Mouse (Mus musculus) midbrain, embryonic 10.5 days (tissue): ENCODE data around the gene Clec12b. TPM values are rescaled to one million over a fixed set of nuclear protein-coding genes. Genes with fewer than 3 reads are reported as not detected.

Experiments
- DNase-seq: peaks from one replicate; pipeline ENCODE4 v3.0.0-alpha.2; 2017; ENCODE audit warnings: low spot score
- H3K27ac ChIP-seq: fragments of 300-500 bp; sonication (generic); replicated peaks from 2 replicates; pipeline ENCODE4 v1.5.1; 2016; ENCODE audit warnings: mild to moderate bottlenecking
- H3K27me3 ChIP-seq: fragments of 300-500 bp; sonication (generic); 2 replicates; pipeline ENCODE4 v1.6.1; 2016; ENCODE audit warnings: low read depth, mild to moderate bottlenecking; ENCODE audit not compliant: poor library complexity, severe bottlenecking
- H3K36me3 ChIP-seq: fragments of 300-500 bp; sonication (generic); 2 replicates; pipeline ENCODE4 v1.6.1; 2016; ENCODE audit warnings: mild to moderate bottlenecking, moderate library complexity
- H3K4me1 ChIP-seq: fragments of 300-500 bp; sonication (generic); 2 replicates; pipeline ENCODE4 v1.6.1; 2016
- H3K4me3 ChIP-seq: fragments of 300-500 bp; sonication (generic); 2 replicates; pipeline ENCODE4 v1.5.1; 2016; ENCODE audit warnings: mild to moderate bottlenecking, moderate library complexity
- H3K9me3 ChIP-seq: fragments of 300-500 bp; sonication (generic); replicated peaks from 2 replicates; pipeline ENCODE4 v1.6.1; 2016; ENCODE audit warnings: mild to moderate bottlenecking
- WGBS: fragments of 180-500 bp; shearing (Covaris S2); methylation state at CpG from one replicate; pipeline ENCODE4 v1.1.7; 2016; 5-methylcytosine and 5-hydroxymethylcytosine counted together
- polyA plus RNA-seq: library from polyadenylated mRNA; unstranded; fragments of >200 nt; fragmentation: Nextera tagmentation; extraction: Ambion mirVana; gene quantifications from 2 replicates; pipeline ENCODE4 v1.2.1, GENCODE M21; 2016

Gene Clec12b
- polyA plus RNA-seq, 1 experiment from 2014 or later = not detected

GRCm38 (mm10) chr6:129402404-129402803 is 16.7 kb upstream of the Clec12b start:
- Histone ChIP-seq H3K9me3 (no peaks in the 10 kb centered on the region), H3K4me1 (peaks cover 4% of the 10 kb centered on the region; the same call in 1 of the 2 replicates), H3K36me3 (no peaks in the 10 kb centered on the region), H3K4me3 (no peak overlapping the region), H3K27me3 (no peaks in the 10 kb centered on the region), H3K27ac (no peak overlapping the region)
- DNase-seq = no peak
- WGBS = 85% methylated on average over 2 of the region's 2 CpGs

GRCm38 (mm10) chr6:129399945-129400344 is 14.3 kb upstream of the Clec12b start:
- peaks cover 4% of the 10 kb centered on the region; the same call in 1 of the 2 replicates for H3K4me1 ChIP-seq
- WGBS = 77% methylated on average over 6 of the region's 6 CpGs
- H3K27me3 ChIP-seq = no peaks in the 10 kb centered on the region
- no peak overlapping the region for H3K27ac ChIP-seq
- no peak overlapping the region for H3K4me3 ChIP-seq
- no peaks in the 10 kb centered on the region for H3K9me3 ChIP-seq
- H3K36me3 ChIP-seq = no peaks in the 10 kb centered on the region
- no peak for DNase-seq

- H3K27ac ChIP-seq = no peak within 1 kb of the TSS
- WGBS = 84% methylated on average over 8 of the region's 8 CpGs
- no peaks in the 10 kb centered on the region for H3K36me3 ChIP-seq
- no peak for DNase-seq
- H3K27me3 ChIP-seq = no peaks in the 10 kb centered on the region
- no peaks in the 10 kb centered on the region for H3K4me1 ChIP-seq
- no peaks in the 10 kb centered on the region for H3K9me3 ChIP-seq
- no peak within 1 kb of the TSS for H3K4me3 ChIP-seq
Measured at GRCm38 (mm10) chr6:129396997-129397396, 11.3 kb upstream of the Clec12b start, which contains the start of gene Clec1b. Gene Clec1b, plus strand, starts transcription at chr6:129397297.

- Histone ChIP-seq H3K9me3 (no peaks in the 10 kb centered on the region), H3K4me1 (no peaks in the 10 kb centered on the region), H3K27ac (no peak overlapping the region), H3K36me3 (no peaks in the 10 kb centered on the region), H3K4me3 (no peak overlapping the region), H3K27me3 (no peaks in the 10 kb centered on the region)
- 81% methylated on average over 6 of the region's 6 CpGs for whole genome bisulfite sequencing
- DNase-seq = no peak
Measured at GRCm38 (mm10) chr6:129393732-129394131, 8.1 kb upstream of the Clec12b start.

- no peak for DNase-seq
- Histone ChIP-seq H3K4me1 (no peaks in the 10 kb centered on the region), H3K4me3 (no peak overlapping the region), H3K27ac (no peak overlapping the region), H3K9me3 (no peaks in the 10 kb centered on the region), H3K27me3 (no peaks in the 10 kb centered on the region), H3K36me3 (no peaks in the 10 kb centered on the region)
- WGBS = 34% methylated on average over 2 of the region's 2 CpGs
Measured at GRCm38 (mm10) chr6:129393087-129393720, 7.5 kb upstream of the Clec12b start.

GRCm38 (mm10) chr6:129385000-129385399 is 674 bp downstream of the Clec12b start:
- no peak overlapping the region for H3K4me3 ChIP-seq
- 0 out of 2 replicates have a peak, but pooled peaks cover 4% of the 10 kb centered on the region for H3K4me1 ChIP-seq
- no peaks in the 10 kb centered on the region for H3K36me3 ChIP-seq
- H3K9me3 ChIP-seq = no peaks in the 10 kb centered on the region
- H3K27me3 ChIP-seq = no peaks in the 10 kb centered on the region
- no peak overlapping the region for H3K27ac ChIP-seq
- 78% methylated on average over 4 of the region's 4 CpGs for WGBS
- no peak for DNase-seq

- H3K4me3 ChIP-seq = no peak overlapping the region
- 96% methylated on average over 3 of the region's 3 CpGs for WGBS
- no peaks in the 10 kb centered on the region for H3K36me3 ChIP-seq
- no peaks in the 10 kb centered on the region for H3K27me3 ChIP-seq
- no peak overlapping the region for H3K27ac ChIP-seq
- 0 out of 2 replicates have a peak, but pooled peaks cover 4% of the 10 kb centered on the region for H3K4me1 ChIP-seq
- H3K9me3 ChIP-seq = no peaks in the 10 kb centered on the region
- no peak for DNase-seq
Measured at GRCm38 (mm10) chr6:129383466-129383865, 2.2 kb downstream of the Clec12b start.

GRCm38 (mm10) chr6:129381736-129382135 is 3.9 kb downstream of the Clec12b start:
- no peaks in the 10 kb centered on the region for H3K9me3 ChIP-seq
- WGBS = 70% methylated on average over 1 of the region's 1 CpGs
- DNase-seq = no peak

GRCm38 (mm10) chr6:129380454-129380853 is 5.2 kb downstream of the Clec12b start:
- no peak overlapping the region for H3K27ac ChIP-seq
- H3K4me1 ChIP-seq = 0 out of 2 replicates have a peak, but pooled peaks cover 4% of the 10 kb centered on the region
- H3K4me3 ChIP-seq = no peak overlapping the region
- DNase-seq = no peak
- 68% methylated on average over 4 of the region's 4 CpGs for WGBS
- no peaks in the 10 kb centered on the region for H3K27me3 ChIP-seq
- H3K9me3 ChIP-seq = no peaks in the 10 kb centered on the region
- H3K36me3 ChIP-seq = no peaks in the 10 kb centered on the region

More at GRCm38 (mm10) chr6:129381736-129382135, 3.9 kb downstream of the Clec12b start:
- Histone ChIP-seq H3K4me3 (no peak overlapping the region), H3K4me1 (0 out of 2 replicates have a peak, but pooled peaks cover 4% of the 10 kb centered on the region), H3K27ac (no peak overlapping the region), H3K27me3 (no peaks in the 10 kb centered on the region), H3K36me3 (no peaks in the 10 kb centered on the region)

GRCm38 (mm10) chr6:129374937-129375471 is 10.7 kb downstream of the Clec12b start:
- no peaks in the 10 kb centered on the region for H3K36me3 ChIP-seq
- WGBS = 97% methylated on average over 2 of the region's 2 CpGs
- no peaks in the 10 kb centered on the region for H3K4me1 ChIP-seq
- DNase-seq = no peak
- H3K9me3 ChIP-seq = no peaks in the 10 kb centered on the region
- no peak overlapping the region for H3K4me3 ChIP-seq
- no peak overlapping the region for H3K27ac ChIP-seq
- no peaks in the 10 kb centered on the region for H3K27me3 ChIP-seq

- H3K27me3 ChIP-seq = no peaks in the 10 kb centered on the region
- no peaks in the 10 kb centered on the region for H3K4me1 ChIP-seq
- no peak overlapping the region for H3K27ac ChIP-seq
- no peaks in the 10 kb centered on the region for H3K9me3 ChIP-seq
- WGBS = 76% methylated on average over 7 of the region's 7 CpGs
- no peaks in the 10 kb centered on the region for H3K36me3 ChIP-seq
- H3K4me3 ChIP-seq = no peak overlapping the region
- no peak for DNase-seq
Measured at GRCm38 (mm10) chr6:129369374-129370132, 16.1 kb downstream of the Clec12b start.

GRCm38 (mm10) chr6:129365959-129366359 is 19.7 kb downstream of the Clec12b start:
- H3K27ac ChIP-seq = no peak overlapping the region
- peak; percentile 21 for DNase-seq
- 24% methylated on average over 6 of the region's 6 CpGs for WGBS
- no peak overlapping the region for H3K4me3 ChIP-seq
- no peaks in the 10 kb centered on the region for H3K9me3 ChIP-seq
- H3K27me3 ChIP-seq = no peaks in the 10 kb centered on the region
- no peaks in the 10 kb centered on the region for H3K4me1 ChIP-seq
- H3K36me3 ChIP-seq = no peaks in the 10 kb centered on the region

GRCm38 (mm10) chr6:129363942-129364341 is 21.7 kb downstream of the Clec12b start:
- H3K4me1 ChIP-seq = no peaks in the 10 kb centered on the region
- H3K27ac ChIP-seq = no peak overlapping the region
- 45% methylated on average over 1 of the region's 1 CpGs for WGBS
- no peaks in the 10 kb centered on the region for H3K27me3 ChIP-seq
- no peak for DNase-seq
- no peaks in the 10 kb centered on the region for H3K36me3 ChIP-seq
- H3K9me3 ChIP-seq = no peaks in the 10 kb centered on the region
- no peak overlapping the region for H3K4me3 ChIP-seq
